Mouse (Mus musculus) NIH3T3 (cell line): ENCODE measurements around the gene 1700074P13Rik.
"Not testable (repeated sequence)": the region's sequence is repeated elsewhere in the genome, so short reads cannot be mapped to it uniquely, and the experiment has no call there.

Experiments used
- DNase-seq: peaks from one replicate; pipeline ENCODE4 v3.0.0-alpha.2; 2012; ENCODE audit warnings: low read depth

Gene 1700074P13Rik

DNA sequence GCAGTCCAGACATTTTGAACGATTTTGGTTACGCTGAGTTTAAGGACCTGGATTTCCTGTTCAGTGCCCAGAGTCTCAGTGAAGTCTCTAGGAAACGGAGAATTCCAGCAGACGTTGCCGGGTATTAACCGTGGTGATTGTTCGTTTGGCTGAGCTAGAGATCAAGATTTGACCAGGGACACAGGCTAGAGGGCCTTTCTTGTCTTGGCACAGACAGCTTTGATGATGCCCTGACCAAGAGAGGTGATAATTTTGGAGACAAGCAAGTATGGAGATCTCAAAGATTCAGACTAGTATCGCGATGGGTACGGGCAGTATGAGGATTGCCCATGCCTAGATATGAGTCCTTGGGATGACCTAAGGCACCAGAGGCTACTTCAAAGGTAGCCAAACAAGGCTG, at the start of gene 1700074P13Rik:
1700074P13Rik (minus strand) TSS at position 101 of the 400 bp plus-strand sequence.
- no peak for DNase-seq

DNA sequence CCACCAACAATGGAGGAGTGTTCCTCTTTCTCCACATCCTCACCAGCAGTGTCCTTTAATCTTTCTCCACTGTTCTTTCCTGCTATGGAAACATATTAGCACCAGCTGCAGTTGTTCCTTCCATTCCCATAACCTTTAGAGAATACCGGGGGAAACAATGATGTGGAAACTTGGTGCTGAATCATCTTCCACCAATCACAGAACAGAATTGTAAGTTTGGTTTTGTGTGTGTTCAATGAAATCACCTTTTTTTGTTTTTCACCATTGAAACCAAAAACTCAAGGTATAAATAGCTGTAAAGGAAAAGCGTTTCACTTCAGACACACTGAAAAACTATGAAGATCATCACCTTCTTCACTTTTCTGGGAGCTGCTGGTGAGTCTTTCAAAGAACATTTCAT, 24.1 kb upstream of the 1700074P13Rik start, which contains the start of gene 1810009J06Rik:
1810009J06Rik (plus strand) TSS at position 301 of the 400 bp plus-strand sequence.
- DNase-seq = not testable (repeated sequence)

DNA sequence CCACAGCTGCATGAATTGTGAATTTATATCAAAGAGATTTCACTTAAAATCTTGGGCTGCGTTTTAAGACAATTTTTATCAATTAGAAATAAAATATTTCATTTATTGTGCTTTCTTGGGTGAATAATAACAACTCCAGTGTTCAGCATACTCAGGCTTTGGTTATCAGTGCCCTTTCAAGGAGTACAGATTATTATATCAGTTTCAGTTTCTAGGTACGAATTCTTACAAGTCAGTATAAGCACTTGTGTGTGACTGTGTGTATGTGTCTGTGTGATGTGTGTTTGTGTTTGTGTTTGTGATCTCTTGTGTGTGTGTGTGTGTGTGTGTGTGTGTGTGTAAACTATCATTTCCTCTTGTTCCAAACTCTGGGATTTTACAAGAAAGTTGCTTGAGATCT, 13.4 kb upstream of the 1700074P13Rik start:
- DNase-seq = no peak

DNA sequence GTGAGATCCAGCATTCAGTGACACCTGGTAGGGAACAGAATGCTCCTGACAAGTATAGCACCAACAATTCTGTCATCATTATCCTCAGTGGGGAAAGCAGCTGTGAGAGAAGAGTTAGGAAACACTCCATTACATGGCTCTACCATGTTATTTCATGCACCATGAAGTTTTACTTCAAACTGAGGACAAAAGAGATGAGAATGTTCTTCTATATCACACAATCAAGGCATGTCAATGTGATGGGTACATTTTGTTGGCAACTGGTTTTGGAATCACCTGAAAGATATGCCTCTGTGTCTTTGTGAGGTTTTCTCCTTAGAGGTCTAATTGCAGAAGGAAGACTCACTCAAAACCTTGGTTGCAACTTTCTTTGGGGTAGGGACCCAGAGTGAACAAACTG, 11.4 kb upstream of the 1700074P13Rik start, which contains the start of gene Gm4744:
Gm4744 (minus strand) TSS at position 101 of the 400 bp plus-strand sequence.
- no peak for DNase-seq

DNA sequence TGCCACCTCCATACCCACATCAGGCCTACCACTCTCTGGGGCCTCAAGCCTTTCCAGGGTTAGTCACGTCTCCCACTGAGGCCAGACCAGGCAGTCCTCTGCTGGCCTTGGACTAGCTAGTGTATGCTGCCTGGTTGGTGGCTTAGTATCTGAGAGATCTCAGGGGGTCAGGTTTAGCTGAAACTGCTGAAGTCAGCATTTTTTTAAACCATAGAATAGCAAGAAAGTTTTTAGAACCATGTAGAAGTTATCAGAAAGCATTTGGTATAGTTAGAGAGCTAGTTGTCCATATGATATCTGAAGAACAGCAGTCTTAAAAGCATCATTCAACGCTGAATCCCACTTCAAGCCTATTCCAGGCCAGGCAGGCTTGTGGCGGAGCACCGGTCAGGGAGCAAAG, 20.4 kb downstream of the 1700074P13Rik start:
- no peak for DNase-seq

DNA sequence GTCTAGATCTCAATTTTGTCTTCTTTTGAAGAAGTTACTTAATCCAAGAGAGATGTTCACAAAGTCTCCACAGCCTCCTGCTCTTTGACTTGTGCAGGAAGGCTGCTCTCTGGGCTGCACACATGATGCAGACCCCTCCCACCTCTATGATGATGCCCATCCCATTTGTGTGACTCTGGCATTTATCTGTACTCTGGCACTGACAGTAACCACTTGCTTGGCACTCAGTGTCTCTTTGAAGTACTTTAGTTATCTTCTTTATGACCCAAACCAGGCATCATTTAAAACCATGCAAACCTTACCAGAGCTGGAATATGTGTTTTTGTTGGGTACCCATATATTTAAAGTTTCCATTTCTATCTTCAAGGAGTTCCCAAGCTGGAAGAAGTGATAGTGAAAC, 40.1 kb downstream of the 1700074P13Rik start, which contains the start of gene Prss58:
Prss58 (minus strand) TSS at position 101 of the 400 bp plus-strand sequence.
- DNase-seq = no peak

DNA sequence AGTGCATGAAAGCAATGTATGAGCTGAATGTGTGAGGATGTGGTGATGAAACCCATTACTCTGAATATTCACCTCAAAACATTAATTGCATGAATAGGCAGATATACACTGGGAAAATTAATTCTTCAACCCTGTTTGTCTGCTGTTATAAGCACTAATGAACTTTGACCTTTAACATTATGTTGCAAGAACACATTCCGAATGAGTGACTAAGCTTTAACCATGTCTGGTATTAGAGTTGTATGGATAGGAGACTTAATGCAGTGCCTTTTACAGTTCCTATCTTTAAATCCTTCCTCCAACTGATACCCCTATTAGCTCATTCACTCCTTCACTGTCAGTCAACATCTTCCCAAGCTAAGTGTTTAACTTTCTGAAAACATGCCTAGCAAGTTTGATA, 45.6 kb downstream of the 1700074P13Rik start:
- DNase-seq = no peak

DNA sequence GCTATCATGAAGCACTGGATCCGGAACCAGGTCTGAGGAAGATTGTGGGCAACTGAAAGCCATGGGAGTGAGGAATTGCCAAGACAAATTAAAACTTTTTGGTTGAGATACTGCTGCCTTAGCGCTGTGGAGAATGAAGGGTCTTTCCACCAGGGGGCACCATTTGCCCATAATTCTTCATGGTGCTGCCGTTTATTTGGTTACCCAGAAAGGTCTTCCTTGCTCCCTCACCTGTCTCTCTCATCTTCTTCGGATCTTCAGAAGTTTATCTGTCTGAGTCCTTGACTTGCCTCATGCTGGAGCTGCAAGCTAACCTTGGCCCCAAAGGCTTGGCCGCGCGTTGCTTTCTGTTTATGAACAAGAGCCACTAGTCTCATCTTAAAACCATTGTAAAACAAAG, 46.8 kb downstream of the 1700074P13Rik start:
- DNase-seq = peak; percentile 36

DNA sequence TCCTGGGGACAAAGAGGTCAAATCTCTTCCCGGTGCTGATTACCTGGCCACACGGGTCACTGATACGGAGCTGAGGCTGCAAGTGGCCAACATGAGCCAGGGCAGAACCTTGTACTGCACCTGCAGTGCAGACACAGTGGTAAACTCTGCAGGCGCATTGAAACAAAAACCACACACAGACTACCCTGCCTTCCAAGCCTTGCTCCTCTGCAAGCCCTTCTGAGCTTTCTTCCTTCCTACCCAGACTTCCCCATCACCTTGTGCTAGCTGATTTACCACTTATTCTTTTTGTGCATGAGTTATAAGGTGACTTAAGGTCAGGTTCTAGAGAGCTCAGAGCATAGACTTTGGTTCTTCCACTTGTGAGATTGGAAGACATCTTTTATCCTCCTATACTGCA, 48.6 kb downstream of the 1700074P13Rik start:
- no peak for DNase-seq

DNA sequence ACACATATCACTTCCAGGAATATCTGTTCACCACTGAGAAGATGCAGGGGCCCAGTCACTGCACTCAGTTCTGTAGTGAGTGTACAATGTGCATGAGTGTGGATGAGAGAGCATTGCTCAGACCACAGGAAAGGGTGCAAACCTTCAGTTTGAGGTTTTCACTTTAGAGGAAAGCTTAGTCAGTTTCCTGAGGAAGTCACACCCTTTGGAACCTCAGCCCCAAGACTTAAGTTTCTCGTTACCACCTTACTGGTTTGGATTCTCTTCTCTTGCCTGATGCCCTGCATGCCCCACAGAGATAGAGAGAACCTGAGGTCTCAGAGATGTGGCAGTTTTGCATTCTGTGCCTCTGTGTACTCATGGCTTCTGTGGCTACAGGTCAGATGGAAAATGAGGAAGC, 49.4 kb downstream of the 1700074P13Rik start:
- no peak for DNase-seq

DNA sequence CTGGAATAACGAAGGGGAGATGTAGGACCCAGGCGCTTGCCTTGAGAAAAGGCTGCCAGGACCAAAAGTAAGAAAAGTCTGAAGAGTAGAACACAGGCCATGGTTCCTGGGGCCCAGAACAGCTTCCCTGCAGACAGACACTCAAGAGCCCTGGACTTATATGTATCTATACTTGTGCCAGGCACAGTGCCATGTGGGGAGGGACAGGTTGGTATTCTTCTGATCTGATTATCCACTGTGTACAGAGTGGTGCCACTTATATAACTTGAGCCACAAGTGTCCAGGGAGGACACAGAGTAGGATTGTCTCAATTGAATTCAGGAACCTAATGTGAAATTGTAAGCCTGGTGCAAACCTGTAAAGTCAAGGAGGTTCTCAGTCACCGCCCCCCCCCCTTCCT, 53.0 kb downstream of the 1700074P13Rik start, which contains the start of gene Moxd2:
Moxd2 (minus strand) TSS at position 101 of the 400 bp plus-strand sequence.
- DNase-seq = no peak
